21 mouse cellular contexts compared by ENCODE assay signal in the genomic region with DNA sequence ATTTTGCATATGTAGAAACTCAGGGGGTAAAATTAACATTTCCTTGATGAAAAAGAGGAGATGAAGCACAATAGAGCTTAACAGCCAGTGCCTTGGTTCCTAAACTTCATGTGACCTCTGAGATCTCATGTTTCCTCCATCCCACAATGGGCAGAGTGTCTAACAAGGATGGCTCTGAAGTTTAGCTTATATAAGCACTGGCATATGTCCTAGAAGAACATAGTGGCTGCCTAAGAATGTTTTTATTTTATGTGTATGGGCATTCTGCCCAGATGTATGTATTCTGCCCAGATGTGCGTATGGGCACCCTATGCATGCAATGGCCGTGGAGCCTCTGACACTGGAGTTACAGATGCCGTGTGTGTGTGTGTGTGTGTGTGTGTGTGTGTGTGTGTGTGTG. TPM values are rescaled to one million over a fixed set of nuclear protein-coding genes. Genes with fewer than 3 reads are reported as not detected.
DNase-seq lines count a peak whose midpoint lies in the region; ATAC-seq and TF ChIP-seq lines count a peak whose summit lies in the region.
"Had no signal": no experiment of that assay in that cellular context is flagged by ENCODE, and none has a peak within 500 bp of the region (broad histone marks: within the 10 kb centered on the region; RNA-seq: fewer than 3 reads in every experiment).

No protein-coding gene starts in this region.

- ATAC-seq in intestine, embryonic 14.5 days (replicated peaks; ENCODE audit: low FRiP score, low TSS enrichment, low read depth): no peak
- ATAC-seq in intestine, embryonic 16.5 days: no peak
- peak; percentile 65; the same call in 1 of the 2 replicates for ATAC-seq in embryonic facial prominence, embryonic 14.5 days (ENCODE audit: low read depth)
- ATAC-seq in limb, embryonic 15.5 days (ENCODE audit: insufficient number of reproducible peaks, low FRiP score, low TSS enrichment, low read depth): peak; percentile 78; the same call in 1 of the 2 replicates
- no peak for ATAC-seq in cerebellum, adult (ENCODE audit: insufficient number of reproducible peaks, low FRiP score, low TSS enrichment)
- ATAC-seq: forebrain, embryonic 14.5 days; Patski had no signal

- H3K9ac ChIP-seq in intestine, embryonic 14.5 days (ENCODE audit: low read length): no peak overlapping the region
- H3K9ac ChIP-seq in intestine, embryonic 16.5 days (ENCODE audit: low read depth, low read length): no peak overlapping the region
- no peak overlapping the region for H3K9ac ChIP-seq in embryonic facial prominence, embryonic 14.5 days (ENCODE audit: low read depth, low read length)
- no peak overlapping the region for H3K9ac ChIP-seq in limb, embryonic 15.5 days
- H3K9ac ChIP-seq: heart, embryonic 12.5 days; hindbrain, embryonic 15.5 days had no signal

- H3K36me3 ChIP-seq in intestine, embryonic 14.5 days (ENCODE audit: control insufficient read depth, insufficient read depth, low read length): peaks cover 47% of the 10 kb centered on the region
- no peaks in the 10 kb centered on the region; the same call in 1 of the 2 replicates for H3K36me3 ChIP-seq in intestine, embryonic 16.5 days (ENCODE audit: control insufficient read depth, insufficient read depth, low read length)
- H3K36me3 ChIP-seq in embryonic facial prominence, embryonic 14.5 days (ENCODE audit: control insufficient read depth, insufficient read depth, low read length): peaks cover 38% of the 10 kb centered on the region
- peaks cover 33% of the 10 kb centered on the region for H3K36me3 ChIP-seq in limb, embryonic 15.5 days
- H3K36me3 ChIP-seq: hindbrain, embryonic 15.5 days had no signal

- no peak for TF ChIP-seq CTCF in gastrocnemius, adult 2 months (IDR thresholded peaks at IDR 0.05)

- no peaks in the 10 kb centered on the region for H3K4me1 ChIP-seq in intestine, embryonic 14.5 days (replicated peaks; ENCODE audit: control insufficient read depth, insufficient read depth, low read length)
- H3K4me1 ChIP-seq in intestine, embryonic 16.5 days (ENCODE audit: control insufficient read depth, insufficient read depth, low read length): no peaks in the 10 kb centered on the region
- H3K4me1 ChIP-seq in embryonic facial prominence, embryonic 14.5 days (ENCODE audit: control insufficient read depth, insufficient read depth, low read length): peaks cover 10% of the 10 kb centered on the region; the same call in 1 of the 2 replicates
- peaks cover 13% of the 10 kb centered on the region for H3K4me1 ChIP-seq in limb, embryonic 15.5 days
- H3K4me1 ChIP-seq: heart, embryonic 12.5 days; hindbrain, embryonic 10.5 days; hindbrain, embryonic 15.5 days had no signal

- 81% methylated on average over 3 of the region's 3 CpGs for WGBS in intestine, embryonic 14.5 days
- WGBS in intestine, embryonic 16.5 days: 70% methylated on average over 3 of the region's 3 CpGs
- WGBS in embryonic facial prominence, embryonic 14.5 days: 43% methylated on average over 3 of the region's 3 CpGs
- 12% methylated on average over 3 of the region's 3 CpGs for WGBS in limb, embryonic 15.5 days

- intact Hi-C loops in gastrocnemius, adult 2 months (cut with DNase I): no loop called here

- DNase-seq in intestine, embryonic 14.5 days (ENCODE audit: low spot score): peak; percentile 7
- peak; percentile 49 for DNase-seq in NIH3T3 (ENCODE audit: low read depth)
- DNase-seq in embryonic facial prominence, embryonic 14.5 days (ENCODE audit: low spot score): peak; percentile 81
- no peak for DNase-seq in layer of hippocampus, adult 9-11 months
- DNase-seq in gastrocnemius, adult 2 months: no peak
- DNase-seq: adrenal gland, adult 8-10 months; adrenal gland, postnatal 36 days; B cell, adult 2 months; cerebellum, adult 11-12 months; cerebellum, adult 9-11 months; cerebellum, postnatal 36 days; gastrocnemius, postnatal 10 days; kidney, adult 11 months had no signal

- no peak overlapping the region for H3K4me3 ChIP-seq in intestine, embryonic 14.5 days (ENCODE audit: low read depth, low read length)
- no peak overlapping the region for H3K4me3 ChIP-seq in intestine, embryonic 16.5 days (ENCODE audit: low read length)
- no peak overlapping the region for H3K4me3 ChIP-seq in embryonic facial prominence, embryonic 14.5 days (ENCODE audit: low read depth, low read length)
- no peak overlapping the region for H3K4me3 ChIP-seq in limb, embryonic 15.5 days
- no peak overlapping the region for H3K4me3 ChIP-seq in gastrocnemius, adult 2 months
- H3K4me3 ChIP-seq: heart, embryonic 12.5 days; hindbrain, embryonic 10.5 days; hindbrain, embryonic 15.5 days had no signal

- no peak overlapping the region for H3K27ac ChIP-seq in intestine, embryonic 14.5 days (ENCODE audit: low read depth)
- H3K27ac ChIP-seq in intestine, embryonic 16.5 days (ENCODE audit: low read length): no peak overlapping the region
- H3K27ac ChIP-seq in embryonic facial prominence, embryonic 14.5 days (replicated peaks; ENCODE audit: low read depth, low read length): no peak overlapping the region
- peak overlapping the region; percentile 11; the same call in 1 of the 2 replicates for H3K27ac ChIP-seq in limb, embryonic 15.5 days
- H3K27ac ChIP-seq in gastrocnemius, adult 2 months: no peak overlapping the region
- H3K27ac ChIP-seq: hindbrain, embryonic 10.5 days; hindbrain, embryonic 15.5 days had no signal

- no peaks in the 10 kb centered on the region for H3K27me3 ChIP-seq in intestine, embryonic 14.5 days (replicated peaks; ENCODE audit: control insufficient read depth, insufficient read depth, low read length)
- H3K27me3 ChIP-seq in intestine, embryonic 16.5 days (replicated peaks; ENCODE audit: control insufficient read depth, insufficient read depth, low read length): no peaks in the 10 kb centered on the region
- H3K27me3 ChIP-seq in embryonic facial prominence, embryonic 14.5 days (replicated peaks; ENCODE audit: control insufficient read depth, insufficient read depth, low read length): no peaks in the 10 kb centered on the region
- no peaks in the 10 kb centered on the region for H3K27me3 ChIP-seq in limb, embryonic 15.5 days
- H3K27me3 ChIP-seq: heart, embryonic 12.5 days; hindbrain, embryonic 15.5 days; Patski had no signal

- no peak overlapping the region for H3K4me2 ChIP-seq in intestine, embryonic 14.5 days (ENCODE audit: low read length)
- H3K4me2 ChIP-seq in intestine, embryonic 16.5 days (ENCODE audit: low read depth, low read length): no peak overlapping the region
- no peak overlapping the region for H3K4me2 ChIP-seq in embryonic facial prominence, embryonic 14.5 days (ENCODE audit: low read depth, low read length)
- no peak overlapping the region for H3K4me2 ChIP-seq in limb, embryonic 15.5 days
- H3K4me2 ChIP-seq: heart, embryonic 12.5 days; hindbrain, embryonic 15.5 days had no signal

- no peaks in the 10 kb centered on the region for H3K9me3 ChIP-seq in intestine, embryonic 14.5 days (ENCODE audit: control insufficient read depth, low read length)
- no peaks in the 10 kb centered on the region for H3K9me3 ChIP-seq in intestine, embryonic 16.5 days (ENCODE audit: control insufficient read depth, low read length)
- no peaks in the 10 kb centered on the region for H3K9me3 ChIP-seq in embryonic facial prominence, embryonic 14.5 days (ENCODE audit: control insufficient read depth, low read length)
- no peaks in the 10 kb centered on the region for H3K9me3 ChIP-seq in limb, embryonic 15.5 days
- H3K9me3 ChIP-seq: heart, embryonic 12.5 days; hindbrain, embryonic 10.5 days; hindbrain, embryonic 15.5 days had no signal

RNA-seq across cellular contexts. Expression of gene Slc25a24, which starts 34.5 kb away (rescaled TPM):
- polyA plus RNA-seq in intestine, embryonic 14.5 days (2014; fragmentation: Nextera tagmentation; extraction: Ambion mirVana): 39.8 and 47.7 TPM in 2 replicates
- 33.0 and 34.0 TPM in 2 replicates for polyA plus RNA-seq in intestine, embryonic 16.5 days (2015; fragmentation: Nextera tagmentation; extraction: Ambion mirVana)
- polyA plus RNA-seq in embryonic facial prominence, embryonic 14.5 days (2014; fragmentation: Nextera tagmentation; extraction: Ambion mirVana): 47.1 and 54.1 TPM in 2 replicates
- 48.5 and 50.3 TPM in 2 replicates for polyA plus RNA-seq in limb, embryonic 15.5 days (2015; fragmentation: Nextera tagmentation; extraction: Ambion mirVana)
- 1 to 10 TPM; 2.8 to 4.9 TPM for total RNA-seq in gastrocnemius, adult 2 months (2021)

Comparison
In these comparisons a context has a peak if more than half of its experiments do, and no peak if none do; other contexts are left out.
1. ATAC-seq: peak in embryonic facial prominence, embryonic 14.5 days (single experiment) and limb, embryonic 15.5 days (single experiment); none in intestine, embryonic 14.5 days (single experiment), intestine, embryonic 16.5 days (single experiment) and cerebellum, adult (single experiment).
2. DNase-seq: peak in intestine, embryonic 14.5 days (single experiment), NIH3T3 (single experiment) and embryonic facial prominence, embryonic 14.5 days (single experiment); none in layer of hippocampus, adult 9-11 months (single experiment) and gastrocnemius, adult 2 months (single experiment).